Mouse (Mus musculus): ENCODE results near the gene Camk1d. TPM values are rescaled to one million over a fixed set of nuclear protein-coding genes. Genes with fewer than 3 reads are reported as not detected.
"Not testable (repeated sequence)": the region's sequence is repeated elsewhere in the genome, so short reads cannot be mapped to it uniquely, and the experiment has no call there.

Camk1d gene
- total and polyA plus RNA-seq, 3 experiments: 2.6 to 10.8 (median 6.8) TPM

GRCm38 (mm10) chr2:5262279-5262678 lies 452.0 kb downstream of the Camk1d start:
- no peaks in the 10 kb centered on the region for H3K9me3 ChIP-seq (replicated peaks)
- TF ChIP-seq POLR2AphosphoS5 (IDR thresholded peaks at IDR 0.05; ENCODE audit: insufficient replicate concordance, low read depth, low read length) (no peak), CTCF (IDR thresholded peaks at IDR 0.05; ENCODE audit: low read depth, low read length) (no peak), GATA2 (IDR thresholded peaks at IDR 0.05; ENCODE audit: borderline replicate concordance, low read depth, low read length) (no peak), GATA1 (IDR thresholded peaks at IDR 0.05; ENCODE audit: borderline replicate concordance, low read length) (no peak), TAL1 (conservative IDR thresholded peaks at IDR 0.05; ENCODE audit: low read depth, low read length) (no peak)
- no peak overlapping the region for H3K4me3 ChIP-seq (ENCODE audit: low read depth, low read length)
- H3K27me3 ChIP-seq (ENCODE audit: insufficient read depth, low read length): no peaks in the 10 kb centered on the region
- no peak for DNase-seq (ENCODE audit: low spot score)
- no peaks in the 10 kb centered on the region for H3K4me1 ChIP-seq (ENCODE audit: insufficient read depth, low read depth, low read length)
- no peaks in the 10 kb centered on the region for H3K36me3 ChIP-seq (replicated peaks)
- no peak for ATAC-seq (ENCODE audit: extremely low read depth, insufficient number of reproducible peaks, low FRiP score, poor library complexity, severe bottlenecking)

- Histone ChIP-seq H3K36me3 (replicated peaks) (no peaks in the 10 kb centered on the region), H3K27me3 (ENCODE audit: insufficient read depth, low read length) (no peaks in the 10 kb centered on the region), H3K4me3 (ENCODE audit: low read depth, low read length) (no peak overlapping the region), H3K4me1 (ENCODE audit: insufficient read depth, low read depth, low read length) (no peaks in the 10 kb centered on the region), H3K9me3 (replicated peaks) (no peaks in the 10 kb centered on the region)
- no peak for TF ChIP-seq CTCF (IDR thresholded peaks at IDR 0.05; ENCODE audit: low read depth, low read length)
- TF ChIP-seq TAL1 (conservative IDR thresholded peaks at IDR 0.05; ENCODE audit: low read depth, low read length): no peak
- no peak for TF ChIP-seq GATA1 (IDR thresholded peaks at IDR 0.05; ENCODE audit: borderline replicate concordance, low read length)
- TF ChIP-seq GATA2 (IDR thresholded peaks at IDR 0.05; ENCODE audit: borderline replicate concordance, low read depth, low read length): no peak
- no peak for TF ChIP-seq POLR2AphosphoS5 (IDR thresholded peaks at IDR 0.05; ENCODE audit: insufficient replicate concordance, low read depth, low read length)
- ATAC-seq (ENCODE audit: extremely low read depth, insufficient number of reproducible peaks, low FRiP score, poor library complexity, severe bottlenecking): no peak
- no peak for DNase-seq (ENCODE audit: low spot score)
Observed at GRCm38 (mm10) chr2:5258250-5258649, 456.1 kb downstream of the Camk1d start.

- H3K36me3 ChIP-seq (replicated peaks): no peaks in the 10 kb centered on the region
Observed at GRCm38 (mm10) chr2:5249969-5250368, 464.3 kb downstream of the Camk1d start.

GRCm38 (mm10) chr2:5249199-5249598 lies 465.1 kb downstream of the Camk1d start:
- not testable (repeated sequence) for H3K27me3 ChIP-seq (ENCODE audit: insufficient read depth, low read length); H3K9me3 ChIP-seq (replicated peaks); ATAC-seq (ENCODE audit: extremely low read depth, insufficient number of reproducible peaks, low FRiP score, poor library complexity, severe bottlenecking); H3K4me1 ChIP-seq (ENCODE audit: insufficient read depth, low read depth, low read length); DNase-seq (ENCODE audit: low spot score); H3K36me3 ChIP-seq (replicated peaks); H3K4me3 ChIP-seq (ENCODE audit: low read depth, low read length)

More at GRCm38 (mm10) chr2:5249969-5250368, 464.3 kb downstream of the Camk1d start:
- H3K4me1 ChIP-seq (ENCODE audit: insufficient read depth, low read depth, low read length): peaks cover 2% of the 10 kb centered on the region; the same call in 1 of the 2 replicates
- H3K4me3 ChIP-seq (ENCODE audit: low read depth, low read length): no peak overlapping the region
- no peak for TF ChIP-seq GATA2 (IDR thresholded peaks at IDR 0.05; ENCODE audit: borderline replicate concordance, low read depth, low read length)
- TF ChIP-seq CTCF (IDR thresholded peaks at IDR 0.05; ENCODE audit: low read depth, low read length): no peak
- TF ChIP-seq TAL1 (conservative IDR thresholded peaks at IDR 0.05; ENCODE audit: low read depth, low read length): no peak
- no peak for TF ChIP-seq GATA1 (IDR thresholded peaks at IDR 0.05; ENCODE audit: borderline replicate concordance, low read length)
- no peak for TF ChIP-seq POLR2AphosphoS5 (IDR thresholded peaks at IDR 0.05; ENCODE audit: insufficient replicate concordance, low read depth, low read length)
- no peaks in the 10 kb centered on the region for H3K27me3 ChIP-seq (ENCODE audit: insufficient read depth, low read length)
- ATAC-seq (ENCODE audit: extremely low read depth, insufficient number of reproducible peaks, low FRiP score, poor library complexity, severe bottlenecking) (no peak), DNase-seq (ENCODE audit: low spot score) (no peak)
- no peaks in the 10 kb centered on the region for H3K9me3 ChIP-seq (replicated peaks)

Other genes with a start within 250 kb of the Camk1d start
- 72.1 and 118 TPM in 2 replicates for gene Nudt5, start 130.5 kb upstream of the Camk1d start, total RNA-seq (2014; fragmentation: Nextera tagmentation)
- gene Nudt5, start 130.5 kb upstream of the Camk1d start, total RNA-seq (2017): 91.0 and 104 TPM in 2 replicates
- 7.9 and 20.7 TPM in 2 replicates for gene Nudt5, start 130.5 kb upstream of the Camk1d start, polyA plus RNA-seq (2012)
- 136 and 171 TPM in 2 replicates for gene Cdc123, start 130.6 kb upstream of the Camk1d start, total RNA-seq (2014; fragmentation: Nextera tagmentation)
- 153 and 190 TPM in 2 replicates for gene Cdc123, start 130.6 kb upstream of the Camk1d start, total RNA-seq (2017)
- 97.6 and 102 TPM in 2 replicates for gene Cdc123, start 130.6 kb upstream of the Camk1d start, polyA plus RNA-seq (2012)
- gene Gm13199, start 148.4 kb upstream of the Camk1d start, total RNA-seq (2014; fragmentation: Nextera tagmentation): 5.0 TPM in 1 of 2 replicates, not detected in the other
- 0.82 and 1.0 TPM in 2 replicates for gene Gm13199, start 148.4 kb upstream of the Camk1d start, total RNA-seq (2017)
- 0.13 TPM in 1 of 2 replicates, not detected in the other for gene Gm13199, start 148.4 kb upstream of the Camk1d start, polyA plus RNA-seq (2012)
- gene Sec61a2, start 180.9 kb upstream of the Camk1d start, total RNA-seq (2014; fragmentation: Nextera tagmentation): 116 and 120 TPM in 2 replicates
- 36.4 and 46.5 TPM in 2 replicates for gene Sec61a2, start 180.9 kb upstream of the Camk1d start, total RNA-seq (2017)
- gene Sec61a2, start 180.9 kb upstream of the Camk1d start, polyA plus RNA-seq (2012): 2.5 and 2.9 TPM in 2 replicates
- gene Dhtkd1, start 228.3 kb upstream of the Camk1d start, total RNA-seq (2014; fragmentation: Nextera tagmentation): not detected in 2 replicates
- 0.11 TPM in 1 of 2 replicates, not detected in the other for gene Dhtkd1, start 228.3 kb upstream of the Camk1d start, total RNA-seq (2017)
- 0.02 TPM in 1 of 2 replicates, not detected in the other for gene Dhtkd1, start 228.3 kb upstream of the Camk1d start, polyA plus RNA-seq (2012)
- 46.0 and 48.8 TPM in 2 replicates for gene Upf2, start 237.0 kb upstream of the Camk1d start, total RNA-seq (2014; fragmentation: Nextera tagmentation)
- gene Upf2, start 237.0 kb upstream of the Camk1d start, total RNA-seq (2017): 22.0 and 27.9 TPM in 2 replicates
- 4.7 and 6.2 TPM in 2 replicates for gene Upf2, start 237.0 kb upstream of the Camk1d start, polyA plus RNA-seq (2012)